Mouse (Mus musculus): Measurements from ENCODE around the gene Nxf1.
A peak's percentile ranks its signal among the peaks of the same experiment; 100 is the strongest.

Gene Nxf1

GRCm38 (mm10) chr19:8765562-8765961 is 8.7 kb downstream of the Nxf1 start:
- TF ChIP-seq NANOG (IDR thresholded peaks at IDR 0.05; ENCODE audit: borderline replicate concordance, low read length) = no peak
- no peak for TF ChIP-seq POU5F1 (IDR thresholded peaks at IDR 0.05; ENCODE audit: borderline replicate concordance, low read length)
- TF ChIP-seq CTCF (conservative IDR thresholded peaks at IDR 0.05; ENCODE audit: low read length) = no peak
- Histone ChIP-seq H3K9me3 (ENCODE audit: low read length) (peaks cover 8% of the 10 kb centered on the region; the same call in 1 of the 2 replicates), H3K36me3 (ENCODE audit: insufficient read depth, low read length) (peaks cover 92% of the 10 kb centered on the region), H3K4me1 (replicated peaks; ENCODE audit: low read depth, low read length) (peaks cover 20% of the 10 kb centered on the region), H3K4me3 (replicated peaks; ENCODE audit: low read length) (no peak overlapping the region), H3K27me3 (ENCODE audit: insufficient read depth, low read length) (no peaks in the 10 kb centered on the region)

- Histone ChIP-seq H3K27me3 (ENCODE audit: insufficient read depth, low read length) (no peaks in the 10 kb centered on the region), H3K4me3 (replicated peaks; ENCODE audit: low read length) (peak within 1 kb of the TSS; percentile 98), H3K9me3 (ENCODE audit: low read length) (peaks cover 1% of the 10 kb centered on the region; the same call in 1 of the 2 replicates), H3K4me1 (replicated peaks; ENCODE audit: low read depth, low read length) (peaks cover 44% of the 10 kb centered on the region), H3K36me3 (ENCODE audit: insufficient read depth, low read length) (peaks cover 71% of the 10 kb centered on the region)
- TF ChIP-seq CTCF (conservative IDR thresholded peaks at IDR 0.05; ENCODE audit: low read length) (no peak), POU5F1 (IDR thresholded peaks at IDR 0.05; ENCODE audit: borderline replicate concordance, low read length) (no peak), NANOG (IDR thresholded peaks at IDR 0.05; ENCODE audit: borderline replicate concordance, low read length) (no peak)
Measured at GRCm38 (mm10) chr19:8770567-8771270, 13.8 kb downstream of the Nxf1 start, which contains the start of gene Tmem223. Gene Tmem223 (plus strand): TSS chr19:8770996.

GRCm38 (mm10) chr19:8772996-8773395 is 16.1 kb downstream of the Nxf1 start:
- peaks cover 61% of the 10 kb centered on the region for H3K36me3 ChIP-seq (ENCODE audit: insufficient read depth, low read length)
- H3K4me1 ChIP-seq (replicated peaks; ENCODE audit: low read depth, low read length) = peaks cover 58% of the 10 kb centered on the region
- no peaks in the 10 kb centered on the region for H3K27me3 ChIP-seq (ENCODE audit: insufficient read depth, low read length)
- peak overlapping the region; percentile 92 for H3K4me3 ChIP-seq (replicated peaks; ENCODE audit: low read length)
- H3K9me3 ChIP-seq (ENCODE audit: low read length) = no peaks in the 10 kb centered on the region
- TF ChIP-seq CTCF (conservative IDR thresholded peaks at IDR 0.05; ENCODE audit: low read length) (no peak), POU5F1 (IDR thresholded peaks at IDR 0.05; ENCODE audit: borderline replicate concordance, low read length) (no peak), NANOG (IDR thresholded peaks at IDR 0.05; ENCODE audit: borderline replicate concordance, low read length) (no peak)

GRCm38 (mm10) chr19:8773409-8773808 is 16.5 kb downstream of the Nxf1 start:
- TF ChIP-seq NANOG (IDR thresholded peaks at IDR 0.05; ENCODE audit: borderline replicate concordance, low read length) (no peak), CTCF (conservative IDR thresholded peaks at IDR 0.05; ENCODE audit: low read length) (no peak), POU5F1 (IDR thresholded peaks at IDR 0.05; ENCODE audit: borderline replicate concordance, low read length) (no peak)
- Histone ChIP-seq H3K9me3 (ENCODE audit: low read length) (no peaks in the 10 kb centered on the region), H3K4me1 (replicated peaks; ENCODE audit: low read depth, low read length) (peaks cover 58% of the 10 kb centered on the region), H3K4me3 (replicated peaks; ENCODE audit: low read length) (peak overlapping the region; percentile 92), H3K36me3 (ENCODE audit: insufficient read depth, low read length) (peaks cover 61% of the 10 kb centered on the region), H3K27me3 (ENCODE audit: insufficient read depth, low read length) (no peaks in the 10 kb centered on the region)

GRCm38 (mm10) chr19:8774086-8774835 is 17.4 kb downstream of the Nxf1 start, which contains the start of gene Tmem179b:
Gene Tmem179b (minus strand): TSS chr19:8774467.
- Histone ChIP-seq H3K36me3 (ENCODE audit: insufficient read depth, low read length) (peaks cover 58% of the 10 kb centered on the region), H3K9me3 (ENCODE audit: low read length) (no peaks in the 10 kb centered on the region), H3K27me3 (ENCODE audit: insufficient read depth, low read length) (no peaks in the 10 kb centered on the region), H3K4me3 (replicated peaks; ENCODE audit: low read length) (peak within 1 kb of the TSS; percentile 92), H3K4me1 (replicated peaks; ENCODE audit: low read depth, low read length) (peaks cover 58% of the 10 kb centered on the region)
- TF ChIP-seq POU5F1 (IDR thresholded peaks at IDR 0.05; ENCODE audit: borderline replicate concordance, low read length) = no peak
- TF ChIP-seq NANOG (IDR thresholded peaks at IDR 0.05; ENCODE audit: borderline replicate concordance, low read length) = no peak

GRCm38 (mm10) chr19:8774951-8775421 is 18.1 kb downstream of the Nxf1 start:
- H3K27me3 ChIP-seq (ENCODE audit: insufficient read depth, low read length) = no peaks in the 10 kb centered on the region
- TF ChIP-seq POU5F1 (IDR thresholded peaks at IDR 0.05; ENCODE audit: borderline replicate concordance, low read length) = no peak
- TF ChIP-seq NANOG (IDR thresholded peaks at IDR 0.05; ENCODE audit: borderline replicate concordance, low read length) = no peak
- no peak for TF ChIP-seq CTCF (conservative IDR thresholded peaks at IDR 0.05; ENCODE audit: low read length)
- H3K4me3 ChIP-seq (replicated peaks; ENCODE audit: low read length) = peak overlapping the region; percentile 92
- peaks cover 54% of the 10 kb centered on the region for H3K4me1 ChIP-seq (replicated peaks; ENCODE audit: low read depth, low read length)
- peaks cover 56% of the 10 kb centered on the region for H3K36me3 ChIP-seq (ENCODE audit: insufficient read depth, low read length)
- H3K9me3 ChIP-seq (ENCODE audit: low read length) = no peaks in the 10 kb centered on the region

GRCm38 (mm10) chr19:8786008-8786781 is 29.3 kb downstream of the Nxf1 start, which contains the start of gene Taf6l:
Gene Taf6l (minus strand): TSS chr19:8786417.
- H3K36me3 ChIP-seq (ENCODE audit: insufficient read depth, low read length) = peaks cover 47% of the 10 kb centered on the region
- TF ChIP-seq NANOG (IDR thresholded peaks at IDR 0.05; ENCODE audit: borderline replicate concordance, low read length) = no peak
- no peak for TF ChIP-seq CTCF (conservative IDR thresholded peaks at IDR 0.05; ENCODE audit: low read length)
- no peak for TF ChIP-seq POU5F1 (IDR thresholded peaks at IDR 0.05; ENCODE audit: borderline replicate concordance, low read length)
- H3K27me3 ChIP-seq (ENCODE audit: insufficient read depth, low read length) = no peaks in the 10 kb centered on the region
- peaks cover 52% of the 10 kb centered on the region for H3K4me1 ChIP-seq (replicated peaks; ENCODE audit: low read depth, low read length)
- H3K9me3 ChIP-seq (ENCODE audit: low read length) = no peaks in the 10 kb centered on the region
- peak within 1 kb of the TSS; percentile 90 for H3K4me3 ChIP-seq (replicated peaks; ENCODE audit: low read length)

GRCm38 (mm10) chr19:8788521-8788920 is 31.6 kb downstream of the Nxf1 start:
- no peak for TF ChIP-seq NANOG (IDR thresholded peaks at IDR 0.05; ENCODE audit: borderline replicate concordance, low read length)
- no peak for TF ChIP-seq CTCF (conservative IDR thresholded peaks at IDR 0.05; ENCODE audit: low read length)
- TF ChIP-seq POU5F1 (IDR thresholded peaks at IDR 0.05; ENCODE audit: borderline replicate concordance, low read length) = no peak
- Histone ChIP-seq H3K4me1 (replicated peaks; ENCODE audit: low read depth, low read length) (peaks cover 64% of the 10 kb centered on the region), H3K4me3 (replicated peaks; ENCODE audit: low read length) (no peak overlapping the region), H3K36me3 (ENCODE audit: insufficient read depth, low read length) (peaks cover 41% of the 10 kb centered on the region), H3K9me3 (ENCODE audit: low read length) (no peaks in the 10 kb centered on the region), H3K27me3 (ENCODE audit: insufficient read depth, low read length) (no peaks in the 10 kb centered on the region)
